Mouse (Mus musculus) spleen, postnatal 4 days (tissue): ENCODE measurements around the gene Hrk.

Experiments
- DNase-seq, 2 experiments: peaks; one replicate each; pipeline ENCODE4 v3.0.0; 2022; ENCODE audit warnings: low spot score in 2 of 2

The Hrk gene

DNA sequence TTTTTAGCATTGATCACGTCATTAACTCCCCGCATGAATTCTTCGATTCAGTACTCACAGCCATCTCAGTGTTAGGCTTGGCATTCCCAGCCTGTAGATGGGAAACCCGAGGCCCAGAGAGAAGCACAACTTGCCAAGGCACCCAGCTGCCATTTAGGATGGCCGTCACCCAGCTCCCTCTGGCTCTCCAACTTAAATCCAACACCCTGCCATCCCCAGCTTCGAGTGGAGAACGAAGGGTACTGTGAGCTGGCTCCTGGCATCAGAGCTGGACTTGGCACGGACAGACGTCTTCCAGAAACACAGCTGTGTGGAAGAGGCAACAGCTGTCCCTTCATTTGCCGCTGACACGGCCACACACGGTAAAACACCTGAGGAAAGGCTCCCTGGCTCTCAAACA lies at the start of gene Hrk:
Hrk (plus strand) TSS at position 68 of the 400 bp plus-strand sequence.
- no peak for DNase-seq

DNA sequence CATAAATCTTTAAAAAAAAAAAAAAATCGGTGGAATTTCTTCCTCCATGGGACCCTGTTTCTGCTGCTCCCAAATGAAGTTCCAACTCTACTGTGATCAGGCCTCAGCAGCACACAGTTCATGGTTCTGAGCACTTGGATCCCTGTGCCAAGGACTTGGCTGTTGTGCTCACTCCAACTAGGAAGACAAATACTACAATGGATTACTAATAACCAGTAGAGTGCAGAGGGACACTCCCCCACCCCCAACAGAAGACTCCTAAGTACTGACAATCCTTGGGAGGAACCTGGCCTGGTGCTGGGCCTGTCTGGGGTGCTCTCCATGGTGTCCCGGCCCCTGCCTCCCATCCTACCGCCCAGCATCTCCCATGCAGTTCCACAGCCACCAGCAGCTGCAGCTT lies 46.1 kb upstream of the Hrk start:
- no peak for DNase-seq

DNA sequence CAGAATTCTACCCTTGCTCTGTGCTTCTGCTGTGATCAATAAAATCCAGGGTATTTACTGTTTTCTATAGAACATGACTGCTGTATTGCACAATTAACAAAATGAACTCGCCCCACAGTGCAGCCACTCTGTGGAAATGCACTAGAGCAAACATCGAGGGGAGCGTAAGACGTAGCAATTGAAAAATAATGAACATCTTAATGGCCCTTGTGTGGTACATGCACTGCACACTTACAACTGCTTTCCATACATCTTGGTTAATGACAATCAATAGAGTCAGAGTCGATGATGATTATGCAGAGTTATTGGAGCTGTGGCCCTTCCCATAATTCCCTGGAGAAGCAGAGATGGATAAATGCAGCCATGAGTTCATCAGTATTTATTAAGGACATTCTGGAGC lies 45.5 kb upstream of the Hrk start:
- no peak for DNase-seq

- no peak for DNase-seq
Observed at GRCm38 (mm10) chr5:118120670-118121069, 43.8 kb upstream of the Hrk start.

DNA sequence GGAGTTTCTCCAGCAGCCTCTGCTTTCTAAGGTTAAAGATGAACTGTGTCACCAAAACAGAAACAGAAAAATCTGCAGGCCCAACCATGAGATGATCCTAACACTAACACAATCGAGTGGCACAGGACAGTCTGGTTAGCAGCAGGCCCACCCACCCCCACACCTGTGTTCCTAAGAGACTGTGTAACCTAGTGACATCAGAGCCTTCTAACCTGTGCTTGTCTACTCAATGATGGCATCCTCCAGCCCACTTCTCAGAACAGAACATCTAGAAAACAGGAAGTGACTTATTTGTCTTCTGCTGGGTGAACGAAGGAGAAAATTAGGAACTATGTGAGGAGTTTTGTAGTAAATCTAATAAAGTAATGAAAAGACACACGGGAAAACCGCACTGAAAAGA lies 42.5 kb upstream of the Hrk start:
- DNase-seq, result no peak

DNA sequence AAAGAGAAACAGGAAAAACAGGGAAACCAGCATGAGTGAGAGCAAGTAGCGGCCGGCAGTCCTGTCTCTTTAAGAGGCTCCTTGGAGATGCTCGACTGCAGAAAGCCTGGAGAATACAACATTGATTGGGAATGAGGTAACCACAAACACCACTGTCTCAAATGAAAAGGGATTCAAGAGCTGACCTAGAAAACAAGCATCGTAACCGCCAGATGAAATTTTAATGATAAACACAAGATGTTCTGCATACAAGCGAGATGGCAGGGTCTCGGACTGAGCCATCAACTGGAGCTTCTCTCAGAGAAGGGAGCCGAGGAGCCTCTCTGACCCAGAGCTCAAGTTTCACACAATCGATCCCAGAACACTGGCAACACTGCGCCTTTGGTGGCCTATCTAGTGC lies 41.4 kb upstream of the Hrk start:
- no peak for DNase-seq

DNA sequence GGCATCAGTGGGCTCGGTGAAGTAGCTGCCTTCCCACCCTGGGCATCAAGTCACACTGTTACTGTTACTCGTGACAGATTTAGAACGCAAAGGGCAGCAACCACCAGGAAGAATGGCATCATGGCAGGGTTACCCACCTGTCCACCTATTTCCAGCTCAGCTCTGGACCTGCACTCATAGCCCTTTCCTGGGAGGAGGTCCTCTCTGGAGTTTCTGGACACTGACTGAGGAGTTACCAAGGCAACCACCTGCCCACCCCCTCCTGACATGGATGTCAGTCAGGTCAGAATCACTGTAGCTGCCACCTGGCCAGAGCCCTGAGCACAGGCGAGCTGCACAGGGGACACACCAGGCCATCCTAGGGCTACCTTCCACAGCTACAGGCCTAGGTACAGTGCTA lies 37.8 kb upstream of the Hrk start:
- no peak for DNase-seq

DNA sequence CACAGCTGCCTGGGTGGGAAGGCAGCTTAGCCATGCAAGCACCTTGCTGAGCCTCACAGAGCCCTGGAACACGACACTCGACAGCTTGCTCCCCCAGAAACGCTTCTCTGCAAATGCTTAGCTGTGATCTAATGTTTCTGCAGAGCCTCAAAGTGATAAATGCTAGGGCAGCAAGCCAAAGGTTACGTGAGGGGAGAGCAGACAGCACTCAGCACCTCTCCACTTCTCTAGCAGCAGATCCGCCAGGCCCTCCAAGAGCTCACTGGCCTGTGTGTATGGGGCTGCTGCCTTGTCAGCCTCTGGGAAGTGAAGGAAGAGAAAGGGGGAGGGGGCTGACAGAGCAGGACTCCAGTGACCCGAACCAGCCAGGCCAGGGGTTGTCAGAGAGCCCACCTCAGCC lies 36.2 kb upstream of the Hrk start:
- no peak for DNase-seq

DNA sequence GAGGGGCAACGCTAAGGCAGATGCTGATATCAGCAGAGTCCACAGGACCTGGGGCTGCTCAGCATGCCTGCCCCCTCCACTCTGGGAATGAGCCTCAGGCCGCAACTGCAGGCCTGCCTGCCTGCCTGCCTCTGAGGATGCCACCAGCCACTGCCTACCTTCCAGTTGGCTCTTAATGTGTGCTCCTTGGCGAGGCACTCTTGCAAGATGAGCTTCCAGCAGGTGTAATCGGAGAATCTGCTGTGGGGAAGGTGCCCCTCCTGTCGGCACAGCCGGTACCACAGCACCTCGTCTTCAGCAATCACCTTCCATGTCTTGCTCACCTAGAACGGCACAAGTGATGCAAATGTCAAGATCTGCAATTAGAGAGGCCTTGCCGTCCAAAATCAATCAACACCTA lies 35.8 kb upstream of the Hrk start:
- no peak for DNase-seq

- DNase-seq, result no peak
Observed at GRCm38 (mm10) chr5:118136391-118136790, 28.1 kb upstream of the Hrk start.

DNA sequence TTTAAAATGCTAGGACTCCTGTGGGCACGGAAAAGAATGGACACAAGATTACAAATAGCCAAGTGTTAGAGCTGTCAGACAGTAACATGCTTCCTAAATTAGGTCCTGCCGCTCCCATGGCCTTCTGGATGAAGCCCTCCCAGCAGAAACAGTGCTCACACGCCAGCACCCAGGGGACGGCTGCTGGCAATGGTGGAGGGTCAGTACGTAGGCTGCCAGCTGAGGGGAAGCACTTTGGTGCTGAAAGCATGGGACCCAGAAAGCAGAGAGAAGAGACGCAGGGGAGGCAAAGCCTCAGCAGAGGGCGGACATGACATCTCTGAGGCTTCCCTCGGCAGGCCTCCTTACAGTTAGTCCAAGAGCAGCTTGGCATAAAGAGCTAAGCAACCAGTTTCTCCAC lies 24.8 kb upstream of the Hrk start:
- no peak for DNase-seq

DNA sequence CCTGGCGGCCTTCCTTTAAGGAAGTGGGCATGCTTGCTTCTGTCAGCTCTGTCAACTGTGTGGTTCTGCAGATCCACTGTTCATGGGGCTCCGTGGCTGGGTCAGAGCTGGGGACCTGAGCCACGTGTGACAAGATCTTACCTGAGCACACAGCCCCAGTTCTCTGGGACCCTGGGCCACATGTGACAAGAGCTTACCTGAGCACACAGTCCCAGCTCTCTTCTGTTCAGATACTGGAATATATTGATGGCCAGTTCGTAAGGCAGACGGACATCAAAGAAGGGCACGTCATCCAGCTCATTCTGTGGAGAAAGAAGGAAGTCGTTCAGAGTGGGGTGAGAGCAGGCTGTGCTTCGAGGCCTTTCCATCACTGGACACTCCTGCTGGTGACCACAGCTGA lies 22.0 kb upstream of the Hrk start:
- DNase-seq, result no peak

- no peak for DNase-seq
Observed at GRCm38 (mm10) chr5:118143211-118144026, 21.0 kb upstream of the Hrk start.

DNA sequence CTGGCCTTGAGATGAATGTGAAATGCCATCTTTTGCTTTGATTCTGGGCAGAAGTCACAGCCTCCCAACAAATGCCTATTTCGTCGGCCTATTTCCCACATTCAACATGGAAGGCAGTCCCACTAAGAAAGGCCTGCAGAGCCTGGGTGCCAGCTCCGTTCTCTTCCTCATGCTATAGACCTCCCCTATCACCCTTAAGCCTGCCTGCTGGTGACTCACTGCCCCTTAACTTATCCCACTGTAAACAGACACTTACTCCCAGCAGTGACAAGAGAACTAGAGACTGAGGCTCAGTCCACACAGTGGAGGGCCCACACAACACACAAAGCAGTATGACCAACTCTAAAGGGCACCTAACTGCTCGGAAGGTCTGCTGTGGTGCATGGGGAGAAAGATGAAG lies 20.1 kb upstream of the Hrk start:
- no peak for DNase-seq

DNA sequence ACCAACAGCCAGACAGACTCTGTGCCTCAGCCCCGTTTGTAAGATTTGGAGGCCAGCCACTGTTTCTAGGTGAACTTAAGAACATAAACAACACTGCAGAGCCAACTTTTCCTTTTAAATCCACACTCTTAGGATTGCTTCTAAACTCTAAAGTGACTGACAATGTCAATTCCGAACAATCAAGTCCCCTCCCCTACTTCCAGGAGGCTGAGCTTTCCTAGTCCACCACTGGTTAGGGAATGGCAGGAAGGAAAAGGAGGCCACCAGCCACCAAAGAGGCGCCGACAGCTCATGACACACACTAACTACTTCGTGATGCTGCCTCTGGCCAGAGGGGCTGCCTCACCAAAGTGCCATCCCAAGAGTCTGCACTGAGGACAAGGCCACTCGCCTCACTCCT lies 19.7 kb upstream of the Hrk start:
- DNase-seq, result no peak

- DNase-seq, result no peak
Observed at GRCm38 (mm10) chr5:118145458-118145857, 19.0 kb upstream of the Hrk start.

- no peak for DNase-seq
Observed at GRCm38 (mm10) chr5:118145999-118146679, 18.3 kb upstream of the Hrk start.

GRCm38 (mm10) chr5:118147264-118147663 lies 17.2 kb upstream of the Hrk start:
- DNase-seq, result no peak

DNA sequence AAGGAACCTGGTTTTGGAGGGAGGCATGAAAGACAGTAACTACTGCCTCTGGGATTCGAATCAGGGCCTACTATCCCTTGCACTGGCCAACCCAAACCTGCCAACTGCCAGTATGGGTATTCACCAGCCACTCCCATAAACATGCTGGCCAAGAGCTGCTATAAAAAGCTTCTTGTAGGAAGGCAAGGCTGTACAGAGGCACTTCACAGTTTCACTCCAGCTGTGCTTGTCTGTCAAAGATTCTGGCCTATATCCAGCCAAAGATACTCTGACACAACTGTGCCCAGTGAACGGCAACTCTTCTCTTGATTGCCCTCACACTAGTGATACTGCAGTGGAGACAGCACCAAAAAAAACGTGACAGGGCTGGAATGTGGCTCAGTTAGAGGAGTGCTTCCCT lies 14.7 kb upstream of the Hrk start:
- no peak for DNase-seq

DNA sequence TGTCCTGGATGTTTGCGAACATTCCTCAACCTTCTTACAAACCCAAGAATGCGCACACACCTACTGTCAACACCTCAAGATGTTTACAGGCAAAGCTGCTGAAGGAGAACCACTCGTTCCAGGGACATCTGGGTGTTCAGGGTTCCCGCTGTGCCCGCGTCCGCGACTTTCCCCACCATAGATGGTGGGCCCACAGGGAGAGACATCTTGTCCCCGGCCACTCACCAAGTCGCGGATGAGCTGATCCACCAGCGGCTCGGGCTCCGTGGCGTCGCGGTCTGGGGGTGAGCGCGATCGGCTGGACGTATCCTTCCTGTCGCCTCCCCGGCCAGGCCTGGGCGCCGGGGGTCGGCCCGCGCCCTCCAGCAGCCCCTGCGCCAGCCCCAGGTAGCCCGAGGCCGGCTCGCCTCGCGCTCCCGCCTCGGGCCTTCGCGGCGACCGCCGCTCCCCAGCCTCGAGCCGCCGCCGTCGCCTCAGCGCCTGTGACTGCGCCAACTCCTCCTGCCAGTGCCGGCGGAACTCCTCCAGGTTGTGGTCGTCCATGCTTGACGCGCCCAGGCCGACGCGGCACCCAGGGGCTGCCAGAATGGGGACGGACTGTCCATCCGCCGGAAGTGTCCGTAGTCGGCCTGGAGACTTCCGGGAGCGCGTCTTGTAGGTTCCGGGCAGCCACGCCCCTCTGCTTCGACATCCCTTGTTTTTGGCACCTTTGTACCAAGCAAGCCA lies 9.4 kb upstream of the Hrk start, which contains the start of gene Fbxw8:
Fbxw8 (minus strand) TSS at position 626 of the 726 bp plus-strand sequence.
- peak; percentile 85 to 93 for DNase-seq

- DNase-seq, result no peak
Observed at GRCm38 (mm10) chr5:118155565-118155947, 8.9 kb upstream of the Hrk start.

DNA sequence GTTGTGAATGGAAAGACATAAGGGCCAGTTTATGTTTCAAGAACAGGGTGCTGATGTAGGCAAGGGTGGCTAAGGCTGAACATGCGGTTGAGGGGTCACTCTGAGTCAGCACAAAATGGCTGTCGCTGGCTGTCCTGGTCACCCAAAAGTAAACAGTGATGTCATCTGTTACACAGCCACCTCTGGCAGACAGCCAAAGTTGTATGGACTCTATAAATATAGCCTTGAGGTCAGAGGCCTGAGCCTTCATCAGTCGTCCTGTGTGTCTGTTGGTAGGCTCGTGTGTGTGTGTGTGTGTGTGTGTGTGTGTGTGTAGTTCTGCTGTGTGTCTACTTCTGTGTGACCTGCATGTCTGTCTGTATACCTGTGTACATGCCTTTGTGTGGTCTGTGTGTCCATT lies 7.5 kb upstream of the Hrk start:
- DNase-seq, result no peak

DNA sequence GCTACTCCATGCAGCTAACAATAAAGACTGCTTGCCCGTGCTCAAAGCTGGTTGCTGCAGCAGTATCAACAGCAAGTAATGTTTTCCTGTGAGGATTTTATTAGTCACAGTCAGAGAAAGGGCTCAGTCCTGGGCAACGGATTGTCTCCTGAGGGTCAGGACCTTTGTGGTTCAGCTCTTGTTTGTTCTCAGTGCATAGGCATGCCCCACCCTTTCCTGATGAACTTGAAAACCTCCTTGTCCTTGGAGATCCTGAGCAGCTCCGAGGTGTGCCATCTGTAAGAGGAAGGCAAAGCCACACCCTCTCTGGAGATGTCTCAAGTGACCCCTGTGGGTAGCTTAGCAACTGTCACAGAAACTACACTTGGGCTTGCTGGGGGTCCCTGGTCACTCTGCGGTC lies 3.8 kb upstream of the Hrk start:
- no peak for DNase-seq
